Mouse (Mus musculus): ENCODE results near the gene Plekhh3. TPM values are rescaled to one million over a fixed set of nuclear protein-coding genes. Genes with fewer than 3 reads are reported as not detected.

Plekhh3 gene
- total RNA-seq (2015), result 0.96 and 1.6 TPM in 2 replicates
- 1.8 and 3.8 TPM in 2 replicates for total RNA-seq (2017)

GRCm38 (mm10) chr11:101170811-101171610 lies at the start of gene Plekhh3:
TSS of gene Plekhh3 (minus strand) at chr11:101171351.
- peak; percentile 63 for ATAC-seq (ENCODE audit: poor library complexity, severe bottlenecking)

- no peak for ATAC-seq (ENCODE audit: poor library complexity, severe bottlenecking)
These were observed 49.7 kb upstream of the Plekhh3 start for GRCm38 (mm10) chr11:101220853-101221252.

GRCm38 (mm10) chr11:101218436-101219055 lies 47.4 kb upstream of the Plekhh3 start:
- ATAC-seq (ENCODE audit: poor library complexity, severe bottlenecking), result no peak

GRCm38 (mm10) chr11:101216936-101217335 lies 45.8 kb upstream of the Plekhh3 start:
- ATAC-seq (ENCODE audit: poor library complexity, severe bottlenecking), result no peak

- peak; percentile 71 for ATAC-seq (ENCODE audit: poor library complexity, severe bottlenecking)
These were observed 40.8 kb upstream of the Plekhh3 start for GRCm38 (mm10) chr11:101211970-101212369.

- ATAC-seq (ENCODE audit: poor library complexity, severe bottlenecking), result peak; percentile 47; the same call in 1 of the 2 replicates
These were observed 29.8 kb upstream of the Plekhh3 start for GRCm38 (mm10) chr11:101200986-101201385.

GRCm38 (mm10) chr11:101199555-101199954 lies 28.4 kb upstream of the Plekhh3 start:
- ATAC-seq (ENCODE audit: poor library complexity, severe bottlenecking), result no peak

- ATAC-seq (ENCODE audit: poor library complexity, severe bottlenecking), result no peak
These were observed 25.0 kb upstream of the Plekhh3 start for GRCm38 (mm10) chr11:101196175-101196574.

- no peak for ATAC-seq (ENCODE audit: poor library complexity, severe bottlenecking)
These were observed 24.4 kb upstream of the Plekhh3 start for GRCm38 (mm10) chr11:101195571-101195970.

- no peak for ATAC-seq (ENCODE audit: poor library complexity, severe bottlenecking)
These were observed 23.9 kb upstream of the Plekhh3 start for GRCm38 (mm10) chr11:101195101-101195500.

GRCm38 (mm10) chr11:101194643-101195042 lies 23.5 kb upstream of the Plekhh3 start:
- ATAC-seq (ENCODE audit: poor library complexity, severe bottlenecking), result no peak

GRCm38 (mm10) chr11:101194137-101194536 lies 23.0 kb upstream of the Plekhh3 start:
- ATAC-seq (ENCODE audit: poor library complexity, severe bottlenecking), result no peak

GRCm38 (mm10) chr11:101193076-101193475 lies 21.9 kb upstream of the Plekhh3 start:
- ATAC-seq (ENCODE audit: poor library complexity, severe bottlenecking), result no peak

- no peak for ATAC-seq (ENCODE audit: poor library complexity, severe bottlenecking)
These were observed 21.5 kb upstream of the Plekhh3 start for GRCm38 (mm10) chr11:101192646-101193045.

- ATAC-seq (ENCODE audit: poor library complexity, severe bottlenecking), result no peak
These were observed 20.8 kb upstream of the Plekhh3 start for GRCm38 (mm10) chr11:101191919-101192470.

GRCm38 (mm10) chr11:101190913-101191907 lies 20.1 kb upstream of the Plekhh3 start:
- ATAC-seq (ENCODE audit: poor library complexity, severe bottlenecking), result no peak

- no peak for ATAC-seq (ENCODE audit: poor library complexity, severe bottlenecking)
These were observed 19.2 kb upstream of the Plekhh3 start for GRCm38 (mm10) chr11:101190181-101190912.

GRCm38 (mm10) chr11:101189495-101190180 lies 18.5 kb upstream of the Plekhh3 start:
- no peak for ATAC-seq (ENCODE audit: poor library complexity, severe bottlenecking)

GRCm38 (mm10) chr11:101188166-101188805 lies 17.1 kb upstream of the Plekhh3 start:
- no peak for ATAC-seq (ENCODE audit: poor library complexity, severe bottlenecking)

All from megakaryocyte, adult 5-6 weeks (primary cell).